Mouse (Mus musculus) MEL-GATA-1-ER (cell line): ENCODE measurements around the gene Ceacam1.
"Not testable (repeated sequence)": the region's sequence is repeated elsewhere in the genome, so short reads cannot be mapped to it uniquely, and the experiment has no call there.

ENCODE experiments used
- DNase-seq: peaks from one replicate; pipeline ENCODE4 v3.0.0-alpha.2; 2012; ENCODE audit warnings: low read depth; ENCODE audit errors: extremely low read depth

The Ceacam1 gene

GRCm38 (mm10) chr7:25477091-25477751 lies at the start of gene Ceacam1:
TSS of gene Ceacam1 (minus strand) at chr7:25477603.
- DNase-seq, result peak; percentile 73

- not testable (repeated sequence) for DNase-seq
Measured at GRCm38 (mm10) chr7:25516070-25516777, 38.8 kb upstream of the Ceacam1 start.

- not testable (repeated sequence) for DNase-seq
Measured at GRCm38 (mm10) chr7:25515667-25516066, 38.3 kb upstream of the Ceacam1 start.

GRCm38 (mm10) chr7:25509925-25510324 lies 32.5 kb upstream of the Ceacam1 start:
- no peak for DNase-seq

GRCm38 (mm10) chr7:25494649-25495048 lies 17.2 kb upstream of the Ceacam1 start:
- no peak for DNase-seq

GRCm38 (mm10) chr7:25490698-25491097 lies 13.3 kb upstream of the Ceacam1 start:
- DNase-seq, result not testable (repeated sequence)

- DNase-seq, result not testable (repeated sequence)
Measured at GRCm38 (mm10) chr7:25489382-25489781, 12.0 kb upstream of the Ceacam1 start.

- no peak for DNase-seq
Measured at GRCm38 (mm10) chr7:25486186-25486585, 8.8 kb upstream of the Ceacam1 start.

GRCm38 (mm10) chr7:25485061-25485460 lies 7.7 kb upstream of the Ceacam1 start:
- no peak for DNase-seq

- DNase-seq, result no peak
Measured at GRCm38 (mm10) chr7:25483133-25483735, 5.8 kb upstream of the Ceacam1 start.

- DNase-seq, result not testable (repeated sequence)
Measured at GRCm38 (mm10) chr7:25480791-25481190, 3.4 kb upstream of the Ceacam1 start.

GRCm38 (mm10) chr7:25479440-25479839 lies 2.0 kb upstream of the Ceacam1 start:
- no peak for DNase-seq

GRCm38 (mm10) chr7:25477752-25478093 lies 320 bp upstream of the Ceacam1 start:
- not testable (repeated sequence) for DNase-seq

- not testable (repeated sequence) for DNase-seq
Measured at GRCm38 (mm10) chr7:25471821-25472220, 5.6 kb downstream of the Ceacam1 start.

- DNase-seq, result not testable (repeated sequence)
Measured at GRCm38 (mm10) chr7:25465586-25465985, 11.8 kb downstream of the Ceacam1 start.

GRCm38 (mm10) chr7:25465010-25465409 lies 12.4 kb downstream of the Ceacam1 start:
- DNase-seq, result no peak

- not testable (repeated sequence) for DNase-seq
Measured at GRCm38 (mm10) chr7:25462033-25462337, 15.4 kb downstream of the Ceacam1 start.

GRCm38 (mm10) chr7:25461336-25462032 lies 15.9 kb downstream of the Ceacam1 start:
- DNase-seq, result not testable (repeated sequence)

GRCm38 (mm10) chr7:25452103-25452502 lies 25.3 kb downstream of the Ceacam1 start:
- no peak for DNase-seq

- no peak for DNase-seq
Measured at GRCm38 (mm10) chr7:25449913-25450890, 27.2 kb downstream of the Ceacam1 start.

GRCm38 (mm10) chr7:25440816-25441153 lies 36.6 kb downstream of the Ceacam1 start:
- DNase-seq, result no peak
